Comparison of ENCODE assay signal across 20 mouse cellular contexts in the genomic region with DNA sequence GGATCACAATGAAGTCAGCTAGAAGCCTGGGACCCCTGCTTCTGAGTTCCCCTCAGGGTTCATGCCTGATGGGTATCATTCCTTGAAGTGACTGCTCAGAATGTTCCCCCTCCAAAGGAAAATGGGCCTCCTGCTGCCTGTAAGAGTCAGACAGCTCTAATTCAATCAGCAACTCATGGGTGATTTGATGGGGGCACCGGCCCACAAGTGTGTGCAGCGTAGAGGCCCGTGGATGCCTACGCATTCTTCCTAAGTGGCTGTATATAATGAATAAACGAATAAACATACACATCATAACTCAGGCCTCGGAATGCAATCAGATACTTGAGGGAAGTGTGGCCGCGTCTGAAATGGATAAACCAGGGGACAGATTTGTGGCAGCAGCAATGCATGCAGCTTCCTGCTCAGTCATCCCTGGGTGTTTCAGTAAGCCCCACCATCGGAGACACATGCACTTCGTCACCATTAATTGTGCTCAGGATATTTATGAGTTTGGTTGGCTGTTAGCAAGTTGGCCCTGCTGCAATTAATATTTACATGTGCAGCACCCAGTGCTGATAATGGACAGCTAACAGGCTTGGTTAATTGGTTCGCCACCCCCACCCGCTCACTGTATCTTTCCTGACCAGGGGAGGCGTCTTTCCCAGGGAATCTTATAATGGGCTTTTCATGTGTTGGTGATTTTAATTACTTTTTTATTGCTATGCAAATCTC.
DNase-seq lines count a peak whose midpoint lies in the region; ATAC-seq lines count a peak whose summit lies in the region.
"Had no signal": no experiment of that assay in that cellular context is flagged by ENCODE, and none has a peak within 500 bp of the region (broad histone marks: within the 10 kb centered on the region; RNA-seq: fewer than 3 reads in every experiment).

No protein-coding gene starts in this region.

- no peak for DNase-seq in forebrain, embryonic 10.5 days (ENCODE audit: extremely low spot score, low spot score)
- DNase-seq in thymus, postnatal 0 days (ENCODE audit: low spot score): no peak
- DNase-seq in MN1 (ENCODE audit: low spot score): no peak
- DNase-seq: cerebellum, postnatal 36 days; gastrocnemius, postnatal 36 days; heart, postnatal 10 days; kidney, postnatal 10 days; left cerebral cortex, postnatal 4 days; lung, adult 2 months; thymus, postnatal 25 days had no signal

- no peaks in the 10 kb centered on the region for H3K36me3 ChIP-seq in forebrain, embryonic 10.5 days (replicated peaks)
- no peaks in the 10 kb centered on the region for H3K36me3 ChIP-seq in forebrain, embryonic 12.5 days (replicated peaks)
- no peaks in the 10 kb centered on the region for H3K36me3 ChIP-seq in hindbrain, embryonic 15.5 days
- H3K36me3 ChIP-seq in midbrain, embryonic 16.5 days (ENCODE audit: control insufficient read depth, insufficient read depth, low read length): no peaks in the 10 kb centered on the region
- H3K36me3 ChIP-seq in liver, embryonic 12.5 days: no peaks in the 10 kb centered on the region
- H3K36me3 ChIP-seq: embryonic facial prominence, embryonic 10.5 days; G1E; heart, embryonic 10.5 days; intestine, embryonic 15.5 days had no signal

- H3K9ac ChIP-seq in forebrain, embryonic 12.5 days: no peak overlapping the region
- no peak overlapping the region for H3K9ac ChIP-seq in hindbrain, embryonic 15.5 days
- H3K9ac ChIP-seq in midbrain, embryonic 16.5 days (ENCODE audit: low read depth, low read length): no peak overlapping the region
- H3K9ac ChIP-seq in liver, embryonic 12.5 days: no peak overlapping the region
- H3K9ac ChIP-seq: intestine, embryonic 15.5 days had no signal

- H3K4me2 ChIP-seq in forebrain, embryonic 12.5 days: no peak overlapping the region; the same call in 1 of the 2 replicates
- no peak overlapping the region for H3K4me2 ChIP-seq in hindbrain, embryonic 15.5 days
- no peak overlapping the region for H3K4me2 ChIP-seq in midbrain, embryonic 16.5 days (ENCODE audit: low read length)
- no peak overlapping the region for H3K4me2 ChIP-seq in liver, embryonic 12.5 days
- H3K4me2 ChIP-seq: intestine, embryonic 15.5 days had no signal

- H3K4me1 ChIP-seq in forebrain, embryonic 10.5 days: peaks cover 49% of the 10 kb centered on the region
- H3K4me1 ChIP-seq in forebrain, embryonic 12.5 days: peaks cover 46% of the 10 kb centered on the region
- H3K4me1 ChIP-seq in hindbrain, embryonic 15.5 days (replicated peaks): peaks cover 17% of the 10 kb centered on the region
- H3K4me1 ChIP-seq in midbrain, embryonic 16.5 days (ENCODE audit: control insufficient read depth, insufficient read depth, low read length): peaks cover 3% of the 10 kb centered on the region; the same call in 1 of the 2 replicates
- no peaks in the 10 kb centered on the region for H3K4me1 ChIP-seq in liver, embryonic 12.5 days
- H3K4me1 ChIP-seq: embryonic facial prominence, embryonic 10.5 days; heart, embryonic 10.5 days; intestine, embryonic 15.5 days had no signal

- peak; percentile 84 for ATAC-seq in forebrain, embryonic 12.5 days (ENCODE audit: low FRiP score)
- ATAC-seq in hindbrain, embryonic 15.5 days (ENCODE audit: low FRiP score, low read depth): peak; percentile 36; the same call in 1 of the 2 replicates
- ATAC-seq in midbrain, embryonic 16.5 days: peak; percentile 57; the same call in 1 of the 2 replicates
- ATAC-seq in liver, embryonic 12.5 days: no peak
- ATAC-seq: intestine, embryonic 15.5 days had no signal

- peak overlapping the region; percentile 62 for H3K27ac ChIP-seq in forebrain, embryonic 10.5 days
- peak overlapping the region; percentile 85 for H3K27ac ChIP-seq in forebrain, embryonic 12.5 days
- H3K27ac ChIP-seq in hindbrain, embryonic 15.5 days (replicated peaks): no peak overlapping the region
- H3K27ac ChIP-seq in midbrain, embryonic 16.5 days (ENCODE audit: low read length): peak overlapping the region; percentile 43; the same call in 1 of the 2 replicates
- no peak overlapping the region for H3K27ac ChIP-seq in liver, embryonic 12.5 days
- H3K27ac ChIP-seq: embryonic facial prominence, embryonic 10.5 days; heart, embryonic 10.5 days; intestine, embryonic 15.5 days; layer of hippocampus, adult 2 months; macrophage had no signal

- no peaks in the 10 kb centered on the region for H3K9me3 ChIP-seq in forebrain, embryonic 10.5 days
- no peaks in the 10 kb centered on the region for H3K9me3 ChIP-seq in forebrain, embryonic 12.5 days
- H3K9me3 ChIP-seq in hindbrain, embryonic 15.5 days: no peaks in the 10 kb centered on the region
- no peaks in the 10 kb centered on the region for H3K9me3 ChIP-seq in midbrain, embryonic 16.5 days (replicated peaks; ENCODE audit: control insufficient read depth, low read length, poor library complexity, severe bottlenecking)
- H3K9me3 ChIP-seq in liver, embryonic 12.5 days (replicated peaks): no peaks in the 10 kb centered on the region
- H3K9me3 ChIP-seq: embryonic facial prominence, embryonic 10.5 days; heart, embryonic 10.5 days; intestine, embryonic 15.5 days had no signal

- no peak overlapping the region for H3K4me3 ChIP-seq in forebrain, embryonic 10.5 days
- no peak overlapping the region for H3K4me3 ChIP-seq in forebrain, embryonic 12.5 days (replicated peaks)
- no peak overlapping the region for H3K4me3 ChIP-seq in hindbrain, embryonic 15.5 days
- no peak overlapping the region for H3K4me3 ChIP-seq in midbrain, embryonic 16.5 days (ENCODE audit: low read depth, low read length)
- no peak overlapping the region for H3K4me3 ChIP-seq in liver, embryonic 12.5 days
- H3K4me3 ChIP-seq: embryonic facial prominence, embryonic 10.5 days; heart, embryonic 10.5 days; intestine, embryonic 15.5 days; layer of hippocampus, adult 2 months had no signal

- WGBS in forebrain, embryonic 10.5 days: 67% methylated on average over 13 of the region's 13 CpGs
- 26% methylated on average over 13 of the region's 13 CpGs for WGBS in forebrain, embryonic 12.5 days
- 47% methylated on average over 13 of the region's 13 CpGs for WGBS in hindbrain, embryonic 15.5 days
- 41% methylated on average over 13 of the region's 13 CpGs for WGBS in midbrain, embryonic 16.5 days
- 66% methylated on average over 13 of the region's 13 CpGs for WGBS in liver, embryonic 12.5 days (ENCODE audit: insufficient replicate concordance)

- no peaks in the 10 kb centered on the region; the same call in none of the 2 replicates for H3K27me3 ChIP-seq in forebrain, embryonic 10.5 days (ENCODE audit: poor library complexity, severe bottlenecking)
- H3K27me3 ChIP-seq in forebrain, embryonic 12.5 days: peaks cover 16% of the 10 kb centered on the region; the same call in 1 of the 2 replicates
- no peaks in the 10 kb centered on the region for H3K27me3 ChIP-seq in hindbrain, embryonic 15.5 days
- H3K27me3 ChIP-seq in midbrain, embryonic 16.5 days (ENCODE audit: control insufficient read depth, insufficient read depth, low read depth, low read length): no peaks in the 10 kb centered on the region
- no peaks in the 10 kb centered on the region for H3K27me3 ChIP-seq in liver, embryonic 12.5 days (replicated peaks)
- H3K27me3 ChIP-seq: intestine, embryonic 15.5 days had no signal

Comparison
In these comparisons a context has a peak if more than half of its experiments do, and no peak if none do; other contexts are left out.
1. H3K27ac ChIP-seq: peak in forebrain, embryonic 10.5 days (single experiment), forebrain, embryonic 12.5 days (single experiment) and midbrain, embryonic 16.5 days (single experiment); none in hindbrain, embryonic 15.5 days (single experiment) and liver, embryonic 12.5 days (single experiment).